Mouse (Mus musculus) kidney, postnatal 0 days (tissue): ENCODE measurements around the gene Cidec. TPM values are rescaled to one million over a fixed set of nuclear protein-coding genes. Genes with fewer than 3 reads are reported as not detected.
A peak's percentile ranks its signal among the peaks of the same experiment; 100 is the strongest.

Source experiments
- ATAC-seq: fragments of 200-750 bp; cut with Nextera tagmentation; replicated peaks from 2 replicates; pipeline ENCODE4 v1.8.0; 2017; ENCODE audit warnings: low read depth, moderate number of reproducible peaks, moderate TSS enrichment, moderate library complexity; ENCODE audit not compliant: low FRiP score
- DNase-seq: peaks from one replicate; pipeline ENCODE4 v3.0.0-alpha.2; 2016; ENCODE audit warnings: low spot score
- H3K27ac ChIP-seq: fragments of 300-500 bp; sonication (generic); 2 replicates; pipeline ENCODE4 v1.5.1; 2014; ENCODE audit warnings: mild to moderate bottlenecking
- H3K27me3 ChIP-seq: fragments of 300-500 bp; sonication (generic); 2 replicates; pipeline ENCODE4 v1.6.1; 2014; ENCODE audit warnings: low read length, mixed read lengths; ENCODE audit not compliant: insufficient read depth
- H3K36me3 ChIP-seq: fragments of 300-500 bp; sonication (generic); 2 replicates; pipeline ENCODE4 v1.6.1; 2014; ENCODE audit warnings: low read length, mixed read lengths; ENCODE audit not compliant: insufficient read depth
- H3K4me1 ChIP-seq: fragments of 300-500 bp; sonication (generic); replicated peaks from 2 replicates; pipeline ENCODE4 v1.6.1; 2014; ENCODE audit warnings: antibody characterized with exemption, low read length, mixed read lengths; ENCODE audit not compliant: insufficient read depth
- H3K4me2 ChIP-seq: fragments of 300-500 bp; sonication (generic); 2 replicates; pipeline ENCODE4 v1.6.1; 2014; ENCODE audit warnings: mild to moderate bottlenecking, low read length, moderate library complexity, mixed read lengths
- H3K4me3 ChIP-seq: fragments of 300-500 bp; sonication (generic); replicated peaks from 2 replicates; pipeline ENCODE4 v1.5.1; 2014; ENCODE audit warnings: low read depth, low read length
- H3K9ac ChIP-seq: fragments of 300-500 bp; sonication (generic); 2 replicates; pipeline ENCODE4 v1.6.1; 2014; ENCODE audit warnings: low read depth, low read length
- H3K9me3 ChIP-seq: fragments of 300-500 bp; sonication (generic); replicated peaks from 2 replicates; pipeline ENCODE4 v1.6.1; 2016; ENCODE audit warnings: low read length, inconsistent platforms, mixed read lengths
- CTCF ChIP-seq: IDR thresholded peaks from 2 replicates; pipeline ENCODE4 v1.5.1; 2016; ENCODE audit warnings: antibody characterized with exemption, low read depth, mild to moderate bottlenecking, moderate library complexity
- WGBS: fragments of 180-500 bp; shearing (Covaris S2); extraction: QIAGEN DNeasy Blood & Tissue Kit; methylation state at CpG from one replicate; pipeline ENCODE4 v1.1.7; 2014; 5-methylcytosine and 5-hydroxymethylcytosine counted together
- polyA plus RNA-seq: library from polyadenylated mRNA; unstranded; fragments of >200 nt; fragmentation: Nextera tagmentation; extraction: Ambion mirVana; gene quantifications from 2 replicates; pipeline ENCODE4 v1.2.1, GENCODE M21; 2015

Cidec gene
- polyA plus RNA-seq, 1 experiment from 2014 or later: 0.17 TPM

GRCm38 (mm10) chr6:113424187-113424586, 11.4 kb downstream of the Cidec start:
- DNase-seq: no peak
- H3K9me3 ChIP-seq: no peaks in the 10 kb centered on the region
- H3K27ac ChIP-seq: no peak overlapping the region
- H3K4me1 ChIP-seq: no peaks in the 10 kb centered on the region
- TF ChIP-seq CTCF: no peak
- no peak for ATAC-seq
- H3K36me3 ChIP-seq: no peaks in the 10 kb centered on the region
- H3K4me3 ChIP-seq: no peak overlapping the region
- no peaks in the 10 kb centered on the region for H3K27me3 ChIP-seq
- H3K4me2 ChIP-seq: no peak overlapping the region
- 81% methylated on average over 7 of the region's 7 CpGs for WGBS
- no peak overlapping the region for H3K9ac ChIP-seq

- 73% methylated on average over 4 of the region's 4 CpGs for WGBS
- Histone ChIP-seq H3K4me2 (no peak overlapping the region), H3K27ac (no peak overlapping the region), H3K27me3 (no peaks in the 10 kb centered on the region), H3K36me3 (no peaks in the 10 kb centered on the region), H3K9ac (no peak overlapping the region), H3K9me3 (no peaks in the 10 kb centered on the region), H3K4me3 (no peak overlapping the region), H3K4me1 (peaks cover 3% of the 10 kb centered on the region)
- DNase-seq: no peak
- ATAC-seq: no peak
- TF ChIP-seq CTCF: no peak
Measured at GRCm38 (mm10) chr6:113423000-113423399, 12.6 kb downstream of the Cidec start.

- Histone ChIP-seq H3K9ac (peak within 1 kb of the TSS; percentile 55), H3K4me1 (peaks cover 7% of the 10 kb centered on the region), H3K4me3 (peak within 1 kb of the TSS; percentile 56), H3K27me3 (no peaks in the 10 kb centered on the region), H3K36me3 (peaks cover 11% of the 10 kb centered on the region; the same call in 1 of the 2 replicates), H3K27ac (peak within 1 kb of the TSS; percentile 72), H3K9me3 (no peaks in the 10 kb centered on the region), H3K4me2 (peak within 1 kb of the TSS; percentile 75)
- ATAC-seq: peak; percentile 95
- under 1% methylated on average over 25 of the region's 25 CpGs for WGBS
- no peak for TF ChIP-seq CTCF
- DNase-seq: peak; percentile 99
Measured at GRCm38 (mm10) chr6:113419199-113419587, 16.4 kb downstream of the Cidec start, which contains the start of gene Rpusd3. Gene Rpusd3 (minus strand): TSS chr6:113419340.

- TF ChIP-seq CTCF: no peak
Measured at GRCm38 (mm10) chr6:113418441-113419198, 16.9 kb downstream of the Cidec start.

GRCm38 (mm10) chr6:113416416-113416815, 19.1 kb downstream of the Cidec start:
- Histone ChIP-seq H3K4me1 (peaks cover 7% of the 10 kb centered on the region), H3K9ac (no peak overlapping the region), H3K27ac (no peak overlapping the region), H3K36me3 (peaks cover 11% of the 10 kb centered on the region; the same call in 1 of the 2 replicates), H3K4me2 (no peak overlapping the region), H3K9me3 (no peaks in the 10 kb centered on the region), H3K27me3 (no peaks in the 10 kb centered on the region), H3K4me3 (no peak overlapping the region)
- ATAC-seq: no peak
- 75% methylated on average over 5 of the region's 5 CpGs for WGBS
- DNase-seq: no peak
- TF ChIP-seq CTCF: no peak

More at GRCm38 (mm10) chr6:113418441-113419198, 16.9 kb downstream of the Cidec start:
- H3K27ac ChIP-seq: peak overlapping the region; percentile 72
- H3K27me3 ChIP-seq: no peaks in the 10 kb centered on the region
- H3K9ac ChIP-seq: peak overlapping the region; percentile 55
- DNase-seq: peak; percentile 53
- H3K4me3 ChIP-seq: peak overlapping the region; percentile 56
- H3K4me2 ChIP-seq: peak overlapping the region; percentile 75
- H3K4me1 ChIP-seq: peaks cover 7% of the 10 kb centered on the region
- ATAC-seq: peak; percentile 80
- no peaks in the 10 kb centered on the region for H3K9me3 ChIP-seq
- H3K36me3 ChIP-seq: peaks cover 11% of the 10 kb centered on the region; the same call in 1 of the 2 replicates
- WGBS: 8% methylated on average over 16 of the region's 16 CpGs

GRCm38 (mm10) chr6:113410001-113410400, 25.6 kb downstream of the Cidec start:
- no peak for ATAC-seq
- Histone ChIP-seq H3K36me3 (peaks cover 2% of the 10 kb centered on the region; the same call in 1 of the 2 replicates), H3K27me3 (no peaks in the 10 kb centered on the region), H3K9me3 (no peaks in the 10 kb centered on the region), H3K4me3 (no peak overlapping the region), H3K4me1 (no peaks in the 10 kb centered on the region), H3K4me2 (no peak overlapping the region), H3K9ac (no peak overlapping the region), H3K27ac (no peak overlapping the region)
- DNase-seq: no peak
- WGBS: 75% methylated on average over 1 of the region's 1 CpGs
- no peak for TF ChIP-seq CTCF
